ENCODE assay signal across 28 mouse cellular contexts in genomic region chr11:43546678-43547077, GRCm38 (mm10). TPM values are rescaled to one million over a fixed set of nuclear protein-coding genes. Genes with fewer than 3 reads are reported as not detected.
DNase-seq lines count a peak whose midpoint lies in the region; ATAC-seq and TF ChIP-seq lines count a peak whose summit lies in the region.
"Had no signal": no experiment of that assay in that cellular context is flagged by ENCODE, and none has a peak within 500 bp of the region (broad histone marks: within the 10 kb centered on the region; RNA-seq: fewer than 3 reads in every experiment).

No protein-coding gene starts in this region.

- H3K9me3 ChIP-seq in forebrain, embryonic 10.5 days = no peaks in the 10 kb centered on the region
- H3K9me3 ChIP-seq in forebrain, embryonic 15.5 days = no peaks in the 10 kb centered on the region
- H3K9me3 ChIP-seq in heart, postnatal 0 days (replicated peaks; ENCODE audit: control insufficient read depth, low read length) = no peaks in the 10 kb centered on the region
- no peaks in the 10 kb centered on the region for H3K9me3 ChIP-seq in lung, embryonic 16.5 days (ENCODE audit: control insufficient read depth, low read length)
- H3K9me3 ChIP-seq: G1E; midbrain, embryonic 12.5 days; neural tube, embryonic 13.5 days had no signal

- 11% methylated on average over 4 of the region's 4 CpGs for whole genome bisulfite sequencing in forebrain, embryonic 10.5 days
- 16% methylated on average over 4 of the region's 4 CpGs for WGBS in forebrain, embryonic 15.5 days
- WGBS in heart, postnatal 0 days = 72% methylated on average over 4 of the region's 4 CpGs
- 59% methylated on average over 4 of the region's 4 CpGs for WGBS in lung, embryonic 16.5 days
- WGBS in small intestine, adult 2 months = 87% methylated on average over 4 of the region's 4 CpGs

- TF ChIP-seq EP300 in heart, postnatal 0 days (IDR thresholded peaks at IDR 0.05; ENCODE audit: low read depth) = no peak

- H3K4me1 ChIP-seq in forebrain, embryonic 10.5 days = peaks cover 77% of the 10 kb centered on the region
- peaks cover 33% of the 10 kb centered on the region for H3K4me1 ChIP-seq in forebrain, embryonic 15.5 days
- H3K4me1 ChIP-seq in heart, postnatal 0 days (ENCODE audit: control insufficient read depth, insufficient read depth) = peaks cover 63% of the 10 kb centered on the region
- peaks cover 44% of the 10 kb centered on the region for H3K4me1 ChIP-seq in lung, embryonic 16.5 days (replicated peaks; ENCODE audit: control insufficient read depth, insufficient read depth, low read length)
- peaks cover 39% of the 10 kb centered on the region for H3K4me1 ChIP-seq in small intestine, adult 2 months (ENCODE audit: control insufficient read depth, insufficient read depth, insufficient read length, low read length)

- peak overlapping the region; percentile 78 for H3K27ac ChIP-seq in forebrain, embryonic 10.5 days
- no peak overlapping the region for H3K27ac ChIP-seq in forebrain, embryonic 15.5 days (replicated peaks)
- H3K27ac ChIP-seq in heart, postnatal 0 days (ENCODE audit: low read depth) = peak overlapping the region; percentile 35; the same call in 1 of the 2 replicates
- H3K27ac ChIP-seq in lung, embryonic 16.5 days (ENCODE audit: low read length) = peak overlapping the region; percentile 11
- peak overlapping the region; percentile 39; the same call in 1 of the 2 replicates for H3K27ac ChIP-seq in small intestine, adult 2 months (ENCODE audit: insufficient read depth, low read depth, low read length)
- H3K27ac ChIP-seq: left cerebral cortex, adult 2 months; macrophage; midbrain, embryonic 12.5 days; neural tube, embryonic 13.5 days had no signal

- peaks cover 57% of the 10 kb centered on the region for H3K36me3 ChIP-seq in forebrain, embryonic 10.5 days (replicated peaks)
- H3K36me3 ChIP-seq in forebrain, embryonic 15.5 days = no peaks in the 10 kb centered on the region
- no peaks in the 10 kb centered on the region for H3K36me3 ChIP-seq in heart, postnatal 0 days (replicated peaks; ENCODE audit: control insufficient read depth, insufficient read depth, low read length)
- no peaks in the 10 kb centered on the region for H3K36me3 ChIP-seq in lung, embryonic 16.5 days (ENCODE audit: control insufficient read depth, insufficient read depth, low read length)
- no peaks in the 10 kb centered on the region for H3K36me3 ChIP-seq in small intestine, adult 2 months (ENCODE audit: control insufficient read depth, insufficient read depth, low read length)
- H3K36me3 ChIP-seq: G1E had no signal

- TF ChIP-seq CTCF in heart, postnatal 0 days (IDR thresholded peaks at IDR 0.05; ENCODE audit: low read depth) = no peak
- TF ChIP-seq CTCF in small intestine, adult 2 months (IDR thresholded peaks at IDR 0.05; ENCODE audit: extremely low read depth, insufficient read length, insufficient replicate concordance, low read depth, low read length) = no peak

- no peak for TF ChIP-seq POLR2A in small intestine, adult 2 months (IDR thresholded peaks at IDR 0.05; ENCODE audit: low read depth, low read length)

- no peak for ATAC-seq in forebrain, embryonic 15.5 days (replicated peaks)
- no peak for ATAC-seq in heart, postnatal 0 days (ENCODE audit: insufficient read depth, low read depth)
- ATAC-seq in lung, embryonic 16.5 days (ENCODE audit: low read depth) = no peak
- ATAC-seq: CD4-positive, CD25-positive, alpha-beta regulatory T cell, adult 4 months; forebrain, embryonic 14.5 days; hindbrain, embryonic 16.5 days had no signal

- no peaks in the 10 kb centered on the region; the same call in 1 of the 2 replicates for H3K27me3 ChIP-seq in forebrain, embryonic 10.5 days (ENCODE audit: poor library complexity, severe bottlenecking)
- H3K27me3 ChIP-seq in forebrain, embryonic 15.5 days = no peaks in the 10 kb centered on the region
- H3K27me3 ChIP-seq in heart, postnatal 0 days (ENCODE audit: control insufficient read depth, insufficient read depth, low read length) = no peaks in the 10 kb centered on the region
- no peaks in the 10 kb centered on the region for H3K27me3 ChIP-seq in lung, embryonic 16.5 days (ENCODE audit: control insufficient read depth, insufficient read depth, low read depth, low read length)
- H3K27me3 ChIP-seq in small intestine, adult 2 months (ENCODE audit: control insufficient read depth, insufficient read depth, low read length) = no peaks in the 10 kb centered on the region
- H3K27me3 ChIP-seq: midbrain, embryonic 12.5 days; neural tube, embryonic 13.5 days had no signal

- H3K9ac ChIP-seq in forebrain, embryonic 15.5 days (replicated peaks) = no peak overlapping the region
- no peak overlapping the region for H3K9ac ChIP-seq in heart, postnatal 0 days (replicated peaks; ENCODE audit: low read depth, low read length)
- no peak overlapping the region for H3K9ac ChIP-seq in lung, embryonic 16.5 days (ENCODE audit: low read length)
- H3K9ac ChIP-seq: midbrain, embryonic 12.5 days; neural tube, embryonic 13.5 days had no signal

- peak; percentile 52 for DNase-seq in forebrain, embryonic 10.5 days (ENCODE audit: extremely low spot score, low spot score)
- no peak for DNase-seq in heart, postnatal 0 days (ENCODE audit: low spot score)
- DNase-seq in heart, adult 18-20 months = no peak
- DNase-seq in lung, postnatal 10 days = no peak
- DNase-seq: cerebellum, adult 18-20 months; cerebellum, postnatal 36 days; heart, postnatal 14 days; kidney, adult 18-20 months; kidney, postnatal 25 days; left cerebral cortex, postnatal 4 days; liver; spleen, adult 18-20 months; thymus, postnatal 25 days had no signal

- no peak overlapping the region for H3K4me3 ChIP-seq in forebrain, embryonic 10.5 days
- H3K4me3 ChIP-seq in forebrain, embryonic 15.5 days = no peak overlapping the region
- H3K4me3 ChIP-seq in heart, postnatal 0 days (ENCODE audit: low read depth, low read length) = no peak overlapping the region
- H3K4me3 ChIP-seq in lung, embryonic 16.5 days (ENCODE audit: low read length) = no peak overlapping the region
- H3K4me3 ChIP-seq in small intestine, adult 2 months (ENCODE audit: low read depth, low read length) = no peak overlapping the region
- H3K4me3 ChIP-seq: left cerebral cortex, adult 2 months; midbrain, embryonic 12.5 days; neural tube, embryonic 13.5 days had no signal

- H3K4me2 ChIP-seq in forebrain, embryonic 15.5 days (replicated peaks) = no peak overlapping the region
- H3K4me2 ChIP-seq in heart, postnatal 0 days (ENCODE audit: low read depth, low read length) = no peak overlapping the region
- no peak overlapping the region for H3K4me2 ChIP-seq in lung, embryonic 16.5 days (ENCODE audit: low read depth, low read length)
- H3K4me2 ChIP-seq: midbrain, embryonic 12.5 days; neural tube, embryonic 13.5 days had no signal

RNA-seq across cellular contexts. Expression of gene Ccnjl, which starts 18.1 kb away (rescaled TPM):
- polyA plus RNA-seq in forebrain, embryonic 10.5 days (2016; fragmentation: Nextera tagmentation; extraction: Ambion mirVana) = 34.8 and 36.9 TPM in 2 replicates
- 11.7 and 13.5 TPM in 2 replicates for polyA plus RNA-seq in forebrain, embryonic 15.5 days (2015; fragmentation: Nextera tagmentation; extraction: Ambion mirVana)
- total RNA-seq in heart, postnatal 0 days (2014; rRNA removed; ENCODE audit: low replicate concordance) = 8.9 and 10.8 TPM in 2 replicates
- polyA plus RNA-seq in heart, postnatal 0 days (2015; fragmentation: Nextera tagmentation; extraction: Ambion mirVana) = 10.1 and 11.7 TPM in 2 replicates
- 1 to 10 TPM; 1.3 to 1.6 TPM for total RNA-seq in heart, adult 18-20 months (2021)
- 19.6 and 20.0 TPM in 2 replicates for polyA plus RNA-seq in lung, embryonic 16.5 days (2015; fragmentation: Nextera tagmentation; extraction: Ambion mirVana)
- polyA plus RNA-seq in small intestine, adult 2 months (2012; rRNA removed) = 7.1 and 7.9 TPM in 2 replicates
- polyA plus RNA-seq: G1E had no signal

RNA-seq across cellular contexts. Expression of gene 4933415A04Rik, which starts 40.2 kb away (rescaled TPM):
- 10.7 and 11.2 TPM in 2 replicates for polyA plus RNA-seq in forebrain, embryonic 10.5 days (2016; fragmentation: Nextera tagmentation; extraction: Ambion mirVana)
- 2.9 and 3.6 TPM in 2 replicates for polyA plus RNA-seq in forebrain, embryonic 15.5 days (2015; fragmentation: Nextera tagmentation; extraction: Ambion mirVana)
- total RNA-seq in heart, postnatal 0 days (2014; rRNA removed; ENCODE audit: low replicate concordance) = 0.08 and 1.0 TPM in 2 replicates
- 4.8 and 5.5 TPM in 2 replicates for polyA plus RNA-seq in heart, postnatal 0 days (2015; fragmentation: Nextera tagmentation; extraction: Ambion mirVana)
- under 1 TPM; 0.20 to 0.36 TPM for total RNA-seq in heart, adult 18-20 months (2021)
- 5.1 and 6.1 TPM in 2 replicates for polyA plus RNA-seq in lung, embryonic 16.5 days (2015; fragmentation: Nextera tagmentation; extraction: Ambion mirVana)
- polyA plus RNA-seq in small intestine, adult 2 months (2012; rRNA removed) = 0.27 and 1.0 TPM in 2 replicates
- total RNA-seq: G1E had no signal
- polyA plus RNA-seq: CD4-positive, CD25-positive, alpha-beta regulatory T cell, adult 4 months; G1E; macrophage had no signal

RNA-seq across cellular contexts. Expression of gene Fabp6, which starts 54.7 kb away (rescaled TPM):
- not detected in 2 replicates for polyA plus RNA-seq in forebrain, embryonic 10.5 days (2016; fragmentation: Nextera tagmentation; extraction: Ambion mirVana)
- not detected in 2 replicates for polyA plus RNA-seq in forebrain, embryonic 15.5 days (2015; fragmentation: Nextera tagmentation; extraction: Ambion mirVana)
- not detected in 2 replicates for total RNA-seq in heart, postnatal 0 days (2014; rRNA removed; ENCODE audit: low replicate concordance)
- polyA plus RNA-seq in heart, postnatal 0 days (2015; fragmentation: Nextera tagmentation; extraction: Ambion mirVana) = not detected in 2 replicates
- not detected for total RNA-seq in heart, adult 18-20 months (2021)
- polyA plus RNA-seq in lung, embryonic 16.5 days (2015; fragmentation: Nextera tagmentation; extraction: Ambion mirVana) = 3.2 TPM in 1 of 2 replicates, not detected in the other
- 6.0 TPM in 1 of 2 replicates, not detected in the other for polyA plus RNA-seq in small intestine, adult 2 months (2012; rRNA removed)
- total RNA-seq: adrenal gland, postnatal 4 days; G1E; gastrocnemius, postnatal 4 days; heart, postnatal 14 days; layer of hippocampus, adult 8-10 months; left cerebral cortex, adult 2 months; left cerebral cortex, postnatal 4 days had no signal
- polyA plus RNA-seq: CD4-positive, CD25-positive, alpha-beta regulatory T cell, adult 4 months; forebrain, embryonic 14.5 days; G1E; hindbrain, embryonic 16.5 days; liver, embryonic 16.5 days; macrophage; midbrain, embryonic 12.5 days; neural tube, embryonic 13.5 days had no signal
